Mouse (Mus musculus): ENCODE measurements around the gene Ugt1a6a.
"Not testable (repeated sequence)": the region's sequence is repeated elsewhere in the genome, so short reads cannot be mapped to it uniquely, and the experiment has no call there.

The Ugt1a6a gene

GRCm38 (mm10) chr1:88133908-88134456 is 627 bp upstream of the Ugt1a6a start:
- intact Hi-C loops (cut with DNase I), result no loop called here

DNA sequence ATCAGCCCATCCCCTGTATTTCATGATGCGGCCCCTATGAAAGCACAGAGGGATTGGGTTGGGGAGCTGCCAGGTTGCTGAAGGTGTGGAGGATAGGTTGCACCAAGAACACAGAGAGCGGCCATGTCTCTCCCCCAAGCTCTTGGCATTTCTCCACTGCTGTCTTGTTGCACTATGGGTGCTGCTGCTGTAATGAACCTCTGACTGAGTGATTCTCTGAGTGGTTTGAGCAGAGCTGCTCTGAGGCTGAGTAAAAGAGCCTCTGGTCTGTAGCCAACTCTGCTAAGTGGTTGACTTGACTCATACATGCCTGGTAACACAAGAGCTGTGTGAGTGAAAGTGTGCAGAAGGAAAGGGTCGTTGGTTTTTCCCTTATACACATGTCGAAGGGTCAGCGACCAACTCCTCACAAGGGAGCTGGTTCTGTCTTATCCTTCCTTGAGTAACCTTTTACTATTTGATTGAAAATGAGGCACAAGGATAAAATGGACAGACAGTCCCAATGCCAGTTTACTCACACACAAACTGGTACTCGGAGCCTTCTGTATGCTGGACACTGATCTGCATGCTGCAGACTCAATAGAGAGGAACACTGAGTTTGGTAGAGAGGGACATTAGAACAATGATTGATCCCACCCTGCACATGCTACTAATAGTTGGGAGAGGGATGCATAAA is 758 bp downstream of the Ugt1a6a start:
- intact Hi-C loops (cut with DNase I), result not testable (repeated sequence)

- intact Hi-C loops (cut with DNase I), result no loop called here
These were observed 2.0 kb downstream of the Ugt1a6a start for GRCm38 (mm10) chr1:88136646-88137045.

GRCm38 (mm10) chr1:88137264-88137663 is 2.7 kb downstream of the Ugt1a6a start:
- intact Hi-C loops (cut with DNase I), result no loop called here

DNA sequence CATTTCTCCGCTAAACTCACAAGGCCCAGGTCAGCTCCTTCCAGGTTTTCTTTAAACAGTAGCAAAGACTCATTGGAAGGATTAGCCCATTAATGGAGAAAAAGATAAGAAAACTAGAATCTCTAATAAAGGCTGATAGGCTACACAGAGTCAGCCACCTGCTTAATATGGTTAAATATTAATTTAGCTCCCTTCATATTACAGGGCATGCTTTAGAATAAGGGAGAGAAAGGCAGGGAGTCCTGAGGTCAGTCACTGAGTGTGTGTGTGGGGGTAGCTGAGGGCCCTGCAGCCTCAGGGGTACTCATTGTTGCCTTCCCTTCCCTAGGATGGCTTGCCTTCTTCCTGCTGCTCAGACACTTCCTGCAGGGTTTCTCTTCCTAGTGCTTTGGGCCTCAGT is 3.5 kb downstream of the Ugt1a6a start:
- intact Hi-C loops (cut with DNase I), result no loop called here

GRCm38 (mm10) chr1:88140492-88140891 is 5.9 kb downstream of the Ugt1a6a start:
- intact Hi-C loops (cut with DNase I), result not testable (repeated sequence)

GRCm38 (mm10) chr1:88143966-88144675 is 9.5 kb downstream of the Ugt1a6a start:
- intact Hi-C loops (cut with DNase I), result not testable (repeated sequence)

GRCm38 (mm10) chr1:88145278-88145677 is 10.7 kb downstream of the Ugt1a6a start:
- intact Hi-C loops (cut with DNase I), result not testable (repeated sequence)

- intact Hi-C loops (cut with DNase I), result loop anchor here (5.0 kb wide), 1 partner anchor 137 kb away; no protein-coding TSS in a partner anchor
These were observed 15.5 kb downstream of the Ugt1a6a start for GRCm38 (mm10) chr1:88150133-88150532.

GRCm38 (mm10) chr1:88158430-88158829 is 23.8 kb downstream of the Ugt1a6a start:
- intact Hi-C loops (cut with DNase I), result no loop called here

GRCm38 (mm10) chr1:88165711-88166110 is 31.1 kb downstream of the Ugt1a6a start, which contains the start of gene Ugt1a5:
Gene Ugt1a5, plus strand, starts transcription at chr1:88166012.
- intact Hi-C loops (cut with DNase I), result no loop called here

GRCm38 (mm10) chr1:88172190-88172589 is 37.6 kb downstream of the Ugt1a6a start:
- intact Hi-C loops (cut with DNase I), result not testable (repeated sequence)

GRCm38 (mm10) chr1:88179657-88180056 is 45.0 kb downstream of the Ugt1a6a start:
- intact Hi-C loops (cut with DNase I), result no loop called here

DNA sequence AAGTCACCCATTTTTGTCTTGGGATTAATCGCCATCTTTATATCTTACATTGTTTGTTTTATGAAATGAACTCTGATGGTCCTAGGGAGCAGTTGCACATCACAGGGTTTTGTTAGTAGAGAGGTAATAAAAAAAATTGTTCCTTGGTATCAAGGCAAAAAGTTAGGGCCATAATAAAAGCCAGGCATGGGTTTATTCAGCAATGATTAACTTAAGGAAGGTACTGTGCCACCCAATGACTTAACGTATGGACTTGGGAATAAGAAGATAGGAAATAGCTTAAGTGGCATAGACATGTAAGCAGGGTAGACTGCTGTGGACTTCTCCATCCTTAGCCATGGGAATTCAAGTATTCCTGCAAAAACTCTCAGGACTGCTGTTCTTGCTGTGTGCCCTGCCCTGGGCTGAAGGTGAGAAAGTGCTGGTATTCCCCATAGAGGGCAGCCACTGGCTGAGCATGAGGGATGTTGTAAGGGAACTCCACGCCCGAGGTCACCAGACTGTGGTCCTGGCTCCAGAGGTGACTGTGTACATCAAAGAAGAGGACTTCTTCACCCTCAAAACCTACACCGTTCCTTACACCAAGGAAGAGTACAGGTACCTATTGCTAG is 51.8 kb downstream of the Ugt1a6a start:
- intact Hi-C loops (cut with DNase I), result no loop called here

DNA sequence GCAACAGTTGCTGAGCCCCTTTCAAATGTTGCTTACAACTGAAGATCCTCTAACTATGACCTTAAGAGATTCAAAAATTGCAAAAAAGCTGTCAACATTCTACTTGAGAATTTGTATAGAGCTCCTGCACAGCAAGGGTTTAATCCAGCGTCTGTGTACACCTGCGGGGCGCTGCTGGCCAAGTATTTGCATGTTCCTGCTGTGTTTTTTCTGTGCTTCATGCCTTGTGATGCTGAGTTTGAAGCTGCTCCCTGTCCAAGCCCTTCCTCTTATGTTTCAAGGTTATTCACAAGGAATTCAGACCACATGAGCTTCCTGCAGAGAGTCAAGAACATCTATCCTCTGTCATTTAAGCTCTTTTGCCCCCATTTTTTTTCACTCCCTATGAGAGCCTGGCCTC is 57.5 kb downstream of the Ugt1a6a start:
- intact Hi-C loops (cut with DNase I), result no loop called here

GRCm38 (mm10) chr1:88195687-88196086 is 61.1 kb downstream of the Ugt1a6a start:
- intact Hi-C loops (cut with DNase I), result no loop called here

DNA sequence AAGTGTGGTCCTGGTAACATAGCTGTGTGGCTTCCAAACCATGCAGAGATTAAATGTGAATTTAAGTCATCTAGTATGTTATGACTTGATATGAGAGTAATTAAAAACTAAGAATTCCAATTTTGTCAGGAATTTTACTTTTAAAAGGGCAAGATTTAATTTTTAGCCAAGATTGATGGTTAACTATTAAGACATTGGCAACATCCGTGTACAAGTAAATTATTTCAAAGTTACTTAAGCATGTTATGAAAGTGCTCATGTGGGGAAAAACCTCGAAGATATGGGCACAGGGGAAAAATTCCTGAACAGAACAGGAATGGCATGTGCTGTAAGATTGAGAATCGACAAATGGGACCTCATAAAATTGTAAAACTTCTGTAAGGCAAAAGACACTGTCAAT is 62.8 kb downstream of the Ugt1a6a start:
- intact Hi-C loops (cut with DNase I), result no loop called here

DNA sequence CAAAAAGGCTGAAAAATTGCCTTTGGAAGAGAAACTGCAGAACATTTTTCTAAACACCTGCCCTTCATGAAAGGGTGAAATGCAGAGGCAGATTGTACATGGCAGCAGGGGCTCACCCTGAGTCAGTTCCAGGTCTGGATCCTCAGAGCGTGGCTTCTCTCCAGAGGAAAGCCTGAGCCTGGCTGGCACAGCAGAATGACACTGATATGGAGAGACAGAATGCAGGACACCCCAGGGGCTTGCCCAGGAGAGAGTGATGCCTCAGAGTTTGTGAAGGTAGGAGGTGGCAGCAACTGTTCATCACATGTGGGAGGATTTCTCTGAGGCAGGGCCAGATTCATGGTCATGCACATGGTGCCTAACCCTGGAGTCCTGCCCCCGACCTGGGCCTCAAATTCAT is 65.4 kb downstream of the Ugt1a6a start:
- intact Hi-C loops (cut with DNase I), result no loop called here

- intact Hi-C loops (cut with DNase I), result no loop called here
These were observed 65.8 kb downstream of the Ugt1a6a start, which contains the start of gene Ugt1a2 for GRCm38 (mm10) chr1:88200456-88200855. Gene Ugt1a2, plus strand, starts transcription at chr1:88200601.

DNA sequence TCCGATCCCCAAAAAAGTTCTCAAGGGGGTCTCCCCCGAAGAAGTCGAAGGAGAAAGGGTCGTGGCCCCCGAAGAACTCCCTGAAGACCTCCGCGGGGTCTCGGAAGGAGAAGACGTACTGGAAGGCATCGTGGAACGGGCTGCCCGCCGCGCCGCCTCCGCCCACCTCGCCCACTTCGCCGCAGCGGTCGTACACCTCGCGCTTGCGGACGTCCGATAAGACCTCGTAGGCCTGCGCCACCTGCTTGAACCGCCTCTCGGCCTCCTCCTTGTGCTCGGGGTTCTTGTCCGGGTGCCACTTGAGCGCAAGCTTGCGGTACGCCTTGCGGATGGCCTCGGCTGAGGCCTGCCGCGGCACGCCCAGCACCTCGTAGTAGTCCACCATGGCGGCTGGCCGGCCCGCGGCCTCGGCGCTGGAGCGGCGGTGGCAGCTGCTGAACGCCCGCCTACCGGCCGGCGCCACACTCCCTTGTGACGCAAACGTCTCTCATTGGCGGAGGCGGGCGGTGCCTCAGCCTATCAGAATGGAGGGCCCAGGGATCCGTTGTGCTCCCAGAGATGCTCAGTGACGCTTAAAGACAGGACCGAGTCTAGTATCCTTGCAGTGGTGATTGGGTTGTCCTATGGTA is 70.8 kb downstream of the Ugt1a6a start, which contains the start of gene Dnajb3:
Gene Dnajb3 (minus strand): TSS at position 489 of the 629 bp plus-strand sequence.
- intact Hi-C loops (cut with DNase I), result no loop called here

GRCm38 (mm10) chr1:88206843-88207479 is 72.4 kb downstream of the Ugt1a6a start:
- intact Hi-C loops (cut with DNase I), result no loop called here
